Mouse (Mus musculus) megakaryocyte, adult 5-6 weeks (primary cell): ENCODE results near the gene Olfr352. TPM values are rescaled to one million over a fixed set of nuclear protein-coding genes. Genes with fewer than 3 reads are reported as not detected.

Experiments used
- ATAC-seq: 2 replicates; pipeline ENCODE4 v1.8.0; 2016; ENCODE audit warnings: mild to moderate bottlenecking, inconsistent platforms; ENCODE audit not compliant: poor library complexity, severe bottlenecking
- total RNA-seq, 2 experiments: library from RNA; stranded (forward) in 1 of 2; stranded (reverse) in 1 of 2; fragments of 153-499, 151-499 nt in 1 of 2; fragments of 221-1000, 200-1000 nt in 1 of 2; gene quantifications; 2 replicates each; pipeline versions ENCODE4 v1.2.3 to v1.2.4; 2015 to 2017

Gene Olfr352
- not detected in 2 replicates for total RNA-seq (2015)
- total RNA-seq (2017): not detected in 2 replicates

DNA sequence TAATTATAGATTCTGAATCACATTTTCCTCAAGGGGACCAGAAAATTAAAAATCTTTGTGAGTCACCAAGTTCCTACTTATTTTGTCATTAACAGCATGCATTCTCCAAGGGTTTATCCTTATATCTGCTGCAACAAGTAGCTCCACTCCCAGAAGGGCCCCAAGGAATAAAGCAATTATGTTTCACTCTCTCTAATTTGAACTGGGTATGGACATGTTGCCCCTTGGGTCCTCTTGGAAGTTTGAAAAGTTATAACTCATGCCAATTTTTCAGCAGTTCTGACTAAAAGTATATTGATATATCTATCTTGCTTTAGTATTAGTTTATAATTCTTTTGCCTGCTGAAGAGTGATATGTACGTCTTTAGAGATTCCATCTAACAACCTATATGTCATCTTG is at the start of gene Olfr352:
Gene Olfr352 (plus strand): TSS at position 301 of the 400 bp plus-strand sequence.
- ATAC-seq: no peak

DNA sequence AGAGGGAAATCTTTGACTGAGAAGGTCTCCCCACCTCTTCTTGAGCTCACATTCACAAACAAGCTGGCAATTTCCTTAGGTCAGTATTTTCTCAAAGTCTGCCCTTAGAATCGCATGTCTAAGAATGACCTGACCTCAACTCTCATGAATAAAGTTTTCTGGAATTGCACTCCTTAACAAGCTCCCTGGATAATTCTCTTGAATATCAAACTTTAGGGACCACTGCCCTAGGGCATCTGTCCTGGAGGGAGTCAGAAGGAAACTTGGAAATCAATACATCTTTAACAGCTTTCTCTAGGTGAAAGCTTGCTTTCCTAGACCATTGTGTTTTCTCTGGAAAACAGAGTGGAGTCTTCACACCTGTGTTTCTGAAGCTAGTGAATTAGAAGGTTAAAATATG is 22.2 kb upstream of the Olfr352 start, which contains the start of gene Olfr350:
Gene Olfr350 (plus strand): TSS at position 301 of the 400 bp plus-strand sequence.
- no peak for ATAC-seq

DNA sequence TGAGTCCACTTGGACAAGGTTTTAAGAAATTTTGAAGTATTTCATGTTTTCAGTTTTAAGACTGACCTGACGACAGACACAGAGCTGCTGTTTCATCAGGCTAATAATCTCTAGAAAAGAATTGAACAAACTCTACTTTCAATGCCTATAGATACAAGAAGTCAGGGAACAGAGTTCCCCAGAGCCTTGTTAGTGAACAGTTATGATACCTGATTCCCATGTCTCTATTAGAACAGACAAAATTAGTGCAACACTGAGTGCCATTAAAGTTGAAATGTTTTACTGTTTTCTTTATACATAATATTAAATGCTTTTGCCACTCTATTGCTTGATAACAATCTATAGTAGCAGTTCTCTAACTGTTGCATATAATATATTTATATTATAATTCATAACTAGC is 5.7 kb upstream of the Olfr352 start, which contains the start of gene Olfr351:
Gene Olfr351 (minus strand): TSS at position 101 of the 400 bp plus-strand sequence.
- no peak for ATAC-seq

DNA sequence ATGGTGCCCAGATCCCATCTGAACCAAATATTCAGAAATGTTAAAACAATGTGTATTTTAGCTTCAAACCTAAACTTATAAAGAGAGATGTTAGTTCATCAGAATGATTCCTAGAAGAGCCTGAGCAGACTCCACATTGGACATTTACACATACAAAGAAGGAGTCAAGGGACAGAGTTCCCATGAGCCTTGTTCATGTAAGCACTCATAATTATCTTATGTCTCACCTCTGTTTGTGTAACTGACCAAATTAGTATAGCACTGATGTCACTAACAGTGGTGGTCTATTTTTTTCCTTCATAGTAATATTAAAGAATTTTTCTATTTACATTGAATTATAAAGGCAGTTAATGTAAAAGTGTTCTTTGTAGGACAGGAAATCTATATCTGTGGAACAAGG is 24.6 kb downstream of the Olfr352 start, which contains the start of gene Olfr353:
Gene Olfr353 (minus strand): TSS at position 101 of the 400 bp plus-strand sequence.
- no peak for ATAC-seq

DNA sequence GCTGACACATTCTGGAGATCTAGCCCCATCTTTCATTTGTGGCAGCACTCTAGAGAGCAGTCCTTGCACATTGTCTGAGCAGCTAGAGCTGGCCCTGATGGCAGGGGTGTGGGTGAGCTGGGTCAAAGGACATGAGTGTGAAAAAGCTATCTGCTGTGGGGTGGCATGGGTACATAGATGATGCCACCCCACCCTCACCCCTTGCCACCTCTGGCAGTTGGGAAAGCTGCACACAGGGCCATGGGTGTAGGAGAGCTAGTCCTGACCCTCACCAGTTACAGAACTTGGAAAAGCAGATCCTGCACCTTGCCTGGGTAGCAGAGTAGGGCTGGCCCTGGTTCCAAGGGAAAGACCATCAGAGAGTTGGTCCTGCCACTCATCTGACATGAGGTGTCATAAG is 28.9 kb downstream of the Olfr352 start:
- no peak for ATAC-seq

DNA sequence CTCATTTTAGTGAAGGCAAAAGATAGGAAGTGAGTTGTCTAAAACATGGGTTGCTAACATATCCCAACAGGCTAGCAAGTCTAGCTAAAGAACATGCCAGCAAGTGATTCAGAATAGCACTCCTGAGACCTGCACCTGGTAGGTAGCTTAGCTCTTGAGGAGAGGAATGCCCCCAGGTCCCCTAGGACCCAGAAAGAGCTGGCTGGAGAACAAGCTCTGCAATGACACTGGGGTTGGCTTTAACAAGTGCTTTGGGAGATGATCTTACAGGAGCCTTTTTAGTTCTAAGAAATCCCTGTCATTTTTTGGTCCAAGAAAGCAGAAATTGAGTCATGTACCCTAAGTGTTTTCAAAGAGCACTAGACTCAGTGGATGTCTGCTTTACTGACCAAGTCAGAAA is 37.1 kb downstream of the Olfr352 start, which contains the start of gene Olfr354:
Gene Olfr354 (plus strand): TSS at position 301 of the 400 bp plus-strand sequence.
- ATAC-seq: no peak

Other genes starting within 250 kb of the Olfr352 start
- not detected in 2 replicates for gene Olfr345, start 228.4 kb upstream of the Olfr352 start, total RNA-seq (2015)
- not detected in 2 replicates for gene Olfr345, start 228.4 kb upstream of the Olfr352 start, total RNA-seq (2017)
- gene Olfr346, start 182.7 kb upstream of the Olfr352 start, total RNA-seq (2015): not detected in 2 replicates
- not detected in 2 replicates for gene Olfr346, start 182.7 kb upstream of the Olfr352 start, total RNA-seq (2017)
- not detected in 2 replicates for gene Olfr347, start 136.6 kb upstream of the Olfr352 start, total RNA-seq (2015)
- gene Olfr347, start 136.6 kb upstream of the Olfr352 start, total RNA-seq (2017): not detected in 2 replicates
- not detected in 2 replicates for gene Olfr348, start 84.2 kb upstream of the Olfr352 start, total RNA-seq (2015)
- not detected in 2 replicates for gene Olfr348, start 84.2 kb upstream of the Olfr352 start, total RNA-seq (2017)
- not detected in 2 replicates for gene Olfr50, start 77.9 kb upstream of the Olfr352 start, total RNA-seq (2015)
- gene Olfr50, start 77.9 kb upstream of the Olfr352 start, total RNA-seq (2017): not detected in 2 replicates
- not detected in 2 replicates for gene Olfr3, start 51.4 kb upstream of the Olfr352 start, total RNA-seq (2015)
- gene Olfr3, start 51.4 kb upstream of the Olfr352 start, total RNA-seq (2017): not detected in 2 replicates
- not detected in 2 replicates for gene Olfr350, start 22.1 kb upstream of the Olfr352 start, total RNA-seq (2015)
- not detected in 2 replicates for gene Olfr350, start 22.1 kb upstream of the Olfr352 start, total RNA-seq (2017)
- gene Olfr351, start 5.8 kb upstream of the Olfr352 start, total RNA-seq (2015): not detected in 2 replicates
- not detected in 2 replicates for gene Olfr351, start 5.8 kb upstream of the Olfr352 start, total RNA-seq (2017)
- gene Olfr353, start 24.5 kb downstream of the Olfr352 start, total RNA-seq (2015): not detected in 2 replicates
- not detected in 2 replicates for gene Olfr353, start 24.5 kb downstream of the Olfr352 start, total RNA-seq (2017)
- not detected in 2 replicates for gene Olfr354, start 37.2 kb downstream of the Olfr352 start, total RNA-seq (2015)
- gene Olfr354, start 37.2 kb downstream of the Olfr352 start, total RNA-seq (2017): not detected in 2 replicates
- gene Olfr355, start 60.4 kb downstream of the Olfr352 start, total RNA-seq (2015): not detected in 2 replicates
- gene Olfr355, start 60.4 kb downstream of the Olfr352 start, total RNA-seq (2017): not detected in 2 replicates
- gene Olfr356, start 68.7 kb downstream of the Olfr352 start, total RNA-seq (2015): not detected in 2 replicates
- not detected in 2 replicates for gene Olfr356, start 68.7 kb downstream of the Olfr352 start, total RNA-seq (2017)
- not detected in 2 replicates for gene Olfr357, start 125.4 kb downstream of the Olfr352 start, total RNA-seq (2015)
- not detected in 2 replicates for gene Olfr357, start 125.4 kb downstream of the Olfr352 start, total RNA-seq (2017)
- gene Olfr358, start 140.9 kb downstream of the Olfr352 start, total RNA-seq (2015): not detected in 2 replicates
- not detected in 2 replicates for gene Olfr358, start 140.9 kb downstream of the Olfr352 start, total RNA-seq (2017)
- gene Olfr360, start 197.3 kb downstream of the Olfr352 start, total RNA-seq (2015): not detected in 2 replicates
- gene Olfr360, start 197.3 kb downstream of the Olfr352 start, total RNA-seq (2017): not detected in 2 replicates
- gene Olfr361, start 220.8 kb downstream of the Olfr352 start, total RNA-seq (2015): not detected in 2 replicates
- gene Olfr361, start 220.8 kb downstream of the Olfr352 start, total RNA-seq (2017): not detected in 2 replicates
- gene Olfr362, start 249.4 kb downstream of the Olfr352 start, total RNA-seq (2015): not detected in 2 replicates
- gene Olfr362, start 249.4 kb downstream of the Olfr352 start, total RNA-seq (2017): not detected in 2 replicates